Comparison of ENCODE assay signal across 10 mouse cellular contexts in the genomic region with DNA sequence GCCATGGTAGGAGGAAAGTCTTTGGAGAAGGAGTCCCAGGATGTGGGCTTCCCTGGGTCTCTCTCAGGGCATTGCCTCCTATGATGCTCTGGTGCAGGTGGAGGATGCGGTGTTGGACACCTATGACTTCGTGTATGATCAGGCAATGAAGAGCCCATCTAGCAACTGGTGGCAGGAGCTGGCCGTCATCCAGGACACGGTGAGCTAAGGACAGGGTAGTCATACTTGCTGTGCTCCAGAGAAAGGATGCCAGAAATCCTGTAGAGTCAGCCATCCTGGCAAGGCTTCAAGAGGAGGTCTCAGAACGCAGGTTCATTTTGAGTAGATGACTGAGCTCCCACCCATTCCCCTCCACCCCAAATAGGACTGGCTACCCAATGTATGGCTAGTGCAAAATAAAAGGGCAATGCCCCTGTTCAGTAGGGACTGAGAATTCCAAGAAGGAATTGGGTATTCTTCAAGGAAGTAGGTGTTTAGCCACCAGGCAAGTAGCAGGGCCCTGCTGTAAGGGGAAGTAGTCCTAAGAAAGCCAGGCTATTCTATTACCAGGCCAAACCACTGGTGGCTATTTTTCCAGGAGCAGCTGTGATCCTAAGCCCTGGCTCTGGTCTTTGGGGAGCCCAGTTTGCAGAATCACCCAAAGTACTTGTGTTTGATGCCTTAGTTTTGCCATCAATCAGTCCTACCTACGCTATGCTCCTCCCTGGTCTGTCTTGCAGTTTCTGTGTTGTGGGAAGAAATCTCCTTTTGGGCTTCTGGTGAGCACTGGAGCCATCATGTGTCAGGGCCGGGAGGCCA. TPM values are rescaled to one million over a fixed set of nuclear protein-coding genes. Genes with fewer than 3 reads are reported as not detected.
DNase-seq lines count a peak whose midpoint lies in the region; ATAC-seq and TF ChIP-seq lines count a peak whose summit lies in the region.
"Had no signal": no experiment of that assay in that cellular context is flagged by ENCODE, and none has a peak within 500 bp of the region (broad histone marks: within the 10 kb centered on the region; RNA-seq: fewer than 3 reads in every experiment).

No protein-coding gene starts in this region.

- TF ChIP-seq CTCF in embryonic fibroblast, embryonic 13.5 days (IDR thresholded peaks at IDR 0.05; ENCODE audit: borderline replicate concordance, insufficient read depth, low read length), result no peak

- ATAC-seq in liver, embryonic 11.5 days (replicated peaks; ENCODE audit: low FRiP score), result no peak
- ATAC-seq in liver, embryonic 13.5 days (ENCODE audit: low read depth), result no peak
- ATAC-seq in forebrain, embryonic 16.5 days, result no peak

- peak; percentile 78 to 83 for DNase-seq in cerebellum, postnatal 10 days
- no peak for DNase-seq in cerebellum, adult 9-11 months
- peak; percentile 9 for DNase-seq in liver
- DNase-seq in liver, embryonic 11.5 days (ENCODE audit: low spot score), result no peak
- DNase-seq in liver, embryonic 13.5 days, result no peak
- DNase-seq in spleen, postnatal 36 days (ENCODE audit: low spot score in 2 of 2), result no peak

- no peak overlapping the region; the same call in 1 of the 2 replicates for H3K27ac ChIP-seq in liver, embryonic 11.5 days (ENCODE audit: low read depth, low read length)
- H3K27ac ChIP-seq in embryonic fibroblast, embryonic 13.5 days (ENCODE audit: insufficient read depth, low read length), result peak overlapping the region; percentile 80
- peak overlapping the region; percentile 60; the same call in 1 of the 2 replicates for H3K27ac ChIP-seq in liver, embryonic 13.5 days
- no peak overlapping the region for H3K27ac ChIP-seq in forebrain, embryonic 16.5 days (ENCODE audit: low read length)
- H3K27ac ChIP-seq: forebrain, embryonic 12.5 days had no signal

- no peak overlapping the region for H3K9ac ChIP-seq in liver, embryonic 11.5 days (ENCODE audit: low read depth, low read length)
- H3K9ac ChIP-seq in liver, embryonic 13.5 days, result no peak overlapping the region
- no peak overlapping the region for H3K9ac ChIP-seq in forebrain, embryonic 16.5 days (replicated peaks; ENCODE audit: low read depth, low read length)
- H3K9ac ChIP-seq: forebrain, embryonic 12.5 days had no signal

- H3K36me3 ChIP-seq in liver, embryonic 11.5 days (ENCODE audit: control insufficient read depth, insufficient read depth, low read length), result no peaks in the 10 kb centered on the region
- peaks cover 10% of the 10 kb centered on the region for H3K36me3 ChIP-seq in liver, embryonic 13.5 days
- H3K36me3 ChIP-seq in forebrain, embryonic 16.5 days (ENCODE audit: control insufficient read depth, insufficient read depth), result no peaks in the 10 kb centered on the region
- H3K36me3 ChIP-seq: forebrain, embryonic 12.5 days; hindbrain, embryonic 10.5 days had no signal

- no peak for TF ChIP-seq POLR2A in embryonic fibroblast, embryonic 13.5 days (IDR thresholded peaks at IDR 0.05; ENCODE audit: low read depth, low read length)

- no peaks in the 10 kb centered on the region for H3K9me3 ChIP-seq in liver, embryonic 11.5 days (ENCODE audit: control insufficient read depth, low read length)
- H3K9me3 ChIP-seq in liver, embryonic 13.5 days (replicated peaks), result no peaks in the 10 kb centered on the region
- no peaks in the 10 kb centered on the region for H3K9me3 ChIP-seq in forebrain, embryonic 16.5 days (ENCODE audit: control insufficient read depth, low read length)
- H3K9me3 ChIP-seq: forebrain, embryonic 12.5 days; hindbrain, embryonic 10.5 days had no signal

- peaks cover 23% of the 10 kb centered on the region for H3K4me1 ChIP-seq in liver, embryonic 11.5 days (replicated peaks; ENCODE audit: control insufficient read depth, insufficient read depth, low read length)
- H3K4me1 ChIP-seq in embryonic fibroblast, embryonic 13.5 days (ENCODE audit: control insufficient read depth, insufficient read depth, low read length), result peaks cover 24% of the 10 kb centered on the region
- peaks cover 58% of the 10 kb centered on the region for H3K4me1 ChIP-seq in liver, embryonic 13.5 days (replicated peaks)
- H3K4me1 ChIP-seq in forebrain, embryonic 16.5 days (replicated peaks; ENCODE audit: control insufficient read depth, insufficient read depth, low read length), result peaks cover 13% of the 10 kb centered on the region

- 83% methylated on average over 7 of the region's 7 CpGs for WGBS in liver, embryonic 11.5 days
- WGBS in liver, embryonic 13.5 days (ENCODE audit: insufficient replicate concordance), result 77% methylated on average over 7 of the region's 7 CpGs
- WGBS in forebrain, embryonic 16.5 days, result 82% methylated on average over 7 of the region's 7 CpGs

- no peaks in the 10 kb centered on the region for H3K27me3 ChIP-seq in liver, embryonic 11.5 days (replicated peaks; ENCODE audit: control insufficient read depth, insufficient read depth, low read length)
- no peaks in the 10 kb centered on the region for H3K27me3 ChIP-seq in liver, embryonic 13.5 days
- no peaks in the 10 kb centered on the region for H3K27me3 ChIP-seq in forebrain, embryonic 16.5 days (replicated peaks; ENCODE audit: control insufficient read depth, insufficient read depth, low read length)
- H3K27me3 ChIP-seq: forebrain, embryonic 12.5 days had no signal

- H3K4me3 ChIP-seq in liver, embryonic 11.5 days (ENCODE audit: low read depth, low read length), result no peak overlapping the region
- H3K4me3 ChIP-seq in embryonic fibroblast, embryonic 13.5 days (ENCODE audit: insufficient read depth, low read length), result no peak overlapping the region
- H3K4me3 ChIP-seq in liver, embryonic 13.5 days (replicated peaks), result no peak overlapping the region
- H3K4me3 ChIP-seq in forebrain, embryonic 16.5 days (replicated peaks; ENCODE audit: low read length), result no peak overlapping the region
- H3K4me3 ChIP-seq: forebrain, embryonic 12.5 days; hindbrain, embryonic 10.5 days had no signal

- H3K4me2 ChIP-seq in liver, embryonic 11.5 days, result no peak overlapping the region
- H3K4me2 ChIP-seq in liver, embryonic 13.5 days, result no peak overlapping the region
- no peak overlapping the region for H3K4me2 ChIP-seq in forebrain, embryonic 16.5 days (ENCODE audit: low read length)
- H3K4me2 ChIP-seq: forebrain, embryonic 12.5 days had no signal

RNA-seq across cellular contexts. Expression of a gene that starts 10.2 kb away (rescaled TPM):
- polyA plus RNA-seq in liver, embryonic 11.5 days (2014; fragmentation: Nextera tagmentation; extraction: Ambion mirVana), result 115 and 118 TPM in 2 replicates
- not detected in 2 replicates for polyA plus RNA-seq in embryonic fibroblast, embryonic 13.5 days (2011; ENCODE audit: insufficient read length, low read depth, missing spikeins)
- 89.4 and 99.6 TPM in 2 replicates for polyA plus RNA-seq in liver, embryonic 13.5 days (2015; fragmentation: Nextera tagmentation; extraction: Ambion mirVana)
- polyA plus RNA-seq in forebrain, embryonic 16.5 days (2015; fragmentation: Nextera tagmentation; extraction: Ambion mirVana), result 0.32 and 0.53 TPM in 2 replicates

RNA-seq across cellular contexts. Expression of a gene that starts 37.5 kb away (rescaled TPM):
- 273 and 276 TPM in 2 replicates for polyA plus RNA-seq in liver, embryonic 11.5 days (2014; fragmentation: Nextera tagmentation; extraction: Ambion mirVana)
- 684 and 894 TPM in 2 replicates for polyA plus RNA-seq in embryonic fibroblast, embryonic 13.5 days (2011; ENCODE audit: insufficient read length, low read depth, missing spikeins)
- polyA plus RNA-seq in liver, embryonic 13.5 days (2015; fragmentation: Nextera tagmentation; extraction: Ambion mirVana), result 130 and 131 TPM in 2 replicates
- polyA plus RNA-seq in forebrain, embryonic 16.5 days (2015; fragmentation: Nextera tagmentation; extraction: Ambion mirVana), result 319 and 342 TPM in 2 replicates

RNA-seq across cellular contexts. Expression of a gene that starts 46.0 kb away (rescaled TPM):
- polyA plus RNA-seq in liver, embryonic 11.5 days (2014; fragmentation: Nextera tagmentation; extraction: Ambion mirVana), result 1.5 and 1.8 TPM in 2 replicates
- not detected in 2 replicates for polyA plus RNA-seq in embryonic fibroblast, embryonic 13.5 days (2011; ENCODE audit: insufficient read length, low read depth, missing spikeins)
- polyA plus RNA-seq in liver, embryonic 13.5 days (2015; fragmentation: Nextera tagmentation; extraction: Ambion mirVana), result 0.83 and 0.85 TPM in 2 replicates
- polyA plus RNA-seq in forebrain, embryonic 16.5 days (2015; fragmentation: Nextera tagmentation; extraction: Ambion mirVana), result 0.40 and 0.98 TPM in 2 replicates

RNA-seq across cellular contexts. Expression of a gene that starts 54.0 kb away (rescaled TPM):
- 48.9 and 52.2 TPM in 2 replicates for polyA plus RNA-seq in liver, embryonic 11.5 days (2014; fragmentation: Nextera tagmentation; extraction: Ambion mirVana)
- 35.9 and 38.8 TPM in 2 replicates for polyA plus RNA-seq in embryonic fibroblast, embryonic 13.5 days (2011; ENCODE audit: insufficient read length, low read depth, missing spikeins)
- polyA plus RNA-seq in liver, embryonic 13.5 days (2015; fragmentation: Nextera tagmentation; extraction: Ambion mirVana), result 44.2 and 45.3 TPM in 2 replicates
- 99.7 and 109 TPM in 2 replicates for polyA plus RNA-seq in forebrain, embryonic 16.5 days (2015; fragmentation: Nextera tagmentation; extraction: Ambion mirVana)

Comparison
In these comparisons a context has a peak if more than half of its experiments do, and no peak if none do; other contexts are left out.
1. DNase-seq: peak in cerebellum, postnatal 10 days (2 of 2) and liver (single experiment); none in cerebellum, adult 9-11 months (single experiment), liver, embryonic 11.5 days (single experiment), liver, embryonic 13.5 days (single experiment) and spleen, postnatal 36 days (0 of 2).
2. H3K27ac ChIP-seq: peak in embryonic fibroblast, embryonic 13.5 days (single experiment) and liver, embryonic 13.5 days (single experiment); none in liver, embryonic 11.5 days (single experiment) and forebrain, embryonic 16.5 days (single experiment).
3. RNA of a gene that starts 10.2 kb away (polyA plus RNA-seq): 115 to 118 TPM in liver, embryonic 11.5 days and 89.4 to 99.6 TPM in liver, embryonic 13.5 days; 0.32 to 0.53 TPM in forebrain, embryonic 16.5 days and not detected in embryonic fibroblast, embryonic 13.5 days; every median in the first group is over 10 times any median in the second.